Mouse (Mus musculus): ENCODE results near the gene Adk. TPM values are rescaled to one million over a fixed set of nuclear protein-coding genes. Genes with fewer than 3 reads are reported as not detected.

Adk gene
- total and polyA plus RNA-seq, 3 experiments, result 69.0 to 479 (median 102) TPM

DNA sequence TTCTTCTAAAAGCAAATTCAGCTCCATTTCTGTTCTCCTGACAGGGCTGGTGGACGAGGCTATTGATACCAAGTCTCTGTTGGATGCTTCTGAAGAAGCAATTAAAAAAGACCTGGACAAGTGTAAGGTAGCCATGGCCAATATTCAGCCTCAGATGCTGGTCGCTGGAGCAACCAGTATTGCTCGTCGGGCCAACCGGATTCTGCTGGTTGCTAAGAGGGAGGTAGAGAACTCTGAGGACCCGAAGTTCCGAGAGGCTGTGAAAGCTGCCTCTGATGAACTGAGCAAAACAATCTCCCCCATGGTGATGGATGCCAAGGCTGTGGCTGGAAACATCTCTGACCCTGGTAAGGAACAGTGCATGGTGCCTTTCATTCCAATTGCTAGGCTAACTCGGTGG is 31.9 kb upstream of the Adk start:
- no peak for TF ChIP-seq JUND (IDR thresholded peaks at IDR 0.05; ENCODE audit: low read depth, low read length)
- no peak for TF ChIP-seq GABPA (IDR thresholded peaks at IDR 0.05; ENCODE audit: low read depth, low read length)
- no peak for TF ChIP-seq MYC (IDR thresholded peaks at IDR 0.05; ENCODE audit: low read depth, low read length)
- no peak for TF ChIP-seq TCF12 (IDR thresholded peaks at IDR 0.05; ENCODE audit: low read depth, low read length)
- TF ChIP-seq CHD2 (IDR thresholded peaks at IDR 0.05; ENCODE audit: low read length), result no peak
- no peak for TF ChIP-seq NRF1 (IDR thresholded peaks at IDR 0.05; ENCODE audit: insufficient read depth, low read depth, low read length, poor library complexity, severe bottlenecking)
- TF ChIP-seq MYB (IDR thresholded peaks at IDR 0.05; ENCODE audit: low read depth, low read length), result no peak
- no peak for TF ChIP-seq ZKSCAN1 (IDR thresholded peaks at IDR 0.05; ENCODE audit: low read depth, low read length)
- no peak for TF ChIP-seq NELFE (IDR thresholded peaks at IDR 0.05; ENCODE audit: low read depth, low read length)
- Histone ChIP-seq H3K9ac (ENCODE audit: control insufficient read depth, low read depth, low read length, poor library complexity, severe bottlenecking) (no peak overlapping the region), H3K27ac (ENCODE audit: control insufficient read depth, low read depth, low read length) (no peak overlapping the region), H3K79me2 (ENCODE audit: control insufficient read depth, insufficient read depth, low read length, poor library complexity) (no peaks in the 10 kb centered on the region), H3K9me3 (replicated peaks; ENCODE audit: insufficient read depth, low read length) (no peaks in the 10 kb centered on the region), H3K4me3 (ENCODE audit: control insufficient read depth in 1 of 2, insufficient read depth in 1 of 2, low read depth in 2 of 2, low read length in 2 of 2) (no peak overlapping the region), H3K4me1 (ENCODE audit: control insufficient read depth in 1 of 2, insufficient read depth in 2 of 2, low read length in 2 of 2) (no peaks in the 10 kb centered on the region), H3K36me3 (ENCODE audit: control insufficient read depth in 1 of 2, insufficient read depth in 2 of 2, low read length in 2 of 2) (no peaks in the 10 kb centered on the region; a peak in 1 of 4 replicates), H3K27me3 (ENCODE audit: control insufficient read depth in 1 of 2, insufficient read depth in 2 of 2, low read length in 2 of 2) (no peaks in the 10 kb centered on the region)
- no peak for DNase-seq (ENCODE audit: low read depth, low spot score)

DNA sequence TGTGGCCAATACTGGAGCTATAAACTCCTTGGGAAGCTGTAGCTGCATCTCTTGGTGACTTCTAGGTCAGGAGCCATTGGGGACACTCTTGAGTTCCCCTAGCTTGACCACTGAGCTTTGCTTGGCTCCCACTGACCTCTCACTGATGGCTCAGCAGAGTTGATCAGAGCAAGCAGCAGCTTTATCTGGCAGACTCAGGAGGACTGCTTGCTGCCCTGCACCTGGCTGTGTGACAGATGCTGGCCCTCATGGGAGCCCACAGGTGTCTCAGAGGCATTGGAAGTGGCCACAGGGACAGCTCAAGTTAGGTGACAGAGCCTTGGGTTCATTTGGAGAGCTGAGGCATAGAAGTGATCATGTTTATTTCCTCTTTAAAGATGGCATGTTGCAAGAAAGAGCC is 24.8 kb upstream of the Adk start:
- H3K9me3 ChIP-seq (replicated peaks; ENCODE audit: insufficient read depth, low read length), result no peaks in the 10 kb centered on the region
- H3K79me2 ChIP-seq (ENCODE audit: control insufficient read depth, insufficient read depth, low read length, poor library complexity), result no peaks in the 10 kb centered on the region
- no peaks in the 10 kb centered on the region; a peak in 2 of 4 replicates for H3K36me3 ChIP-seq (ENCODE audit: control insufficient read depth in 1 of 2, insufficient read depth in 2 of 2, low read length in 2 of 2)
- no peak overlapping the region for H3K4me3 ChIP-seq (ENCODE audit: control insufficient read depth in 1 of 2, insufficient read depth in 1 of 2, low read depth in 2 of 2, low read length in 2 of 2)
- H3K27me3 ChIP-seq (ENCODE audit: control insufficient read depth in 1 of 2, insufficient read depth in 2 of 2, low read length in 2 of 2), result no peaks in the 10 kb centered on the region
- TF ChIP-seq ELF1 (IDR thresholded peaks at IDR 0.05; ENCODE audit: low read depth, low read length), result no peak
- TF ChIP-seq POLR2AphosphoS5 (IDR thresholded peaks at IDR 0.05; ENCODE audit: borderline replicate concordance, low read depth, low read length), result no peak
- no peak for TF ChIP-seq MAX (IDR thresholded peaks at IDR 0.05; ENCODE audit: low read length)
- no peak for TF ChIP-seq MXI1 (IDR thresholded peaks at IDR 0.05; ENCODE audit: low read depth, low read length)
- no peak for TF ChIP-seq MAFK (IDR thresholded peaks at IDR 0.05; ENCODE audit: borderline replicate concordance, low read depth, low read length)
- no peak for TF ChIP-seq JUND (IDR thresholded peaks at IDR 0.05; ENCODE audit: low read depth, low read length)
- TF ChIP-seq RAD21 (IDR thresholded peaks at IDR 0.05; ENCODE audit: low read depth, low read length), result no peak
- TF ChIP-seq MAZ (IDR thresholded peaks at IDR 0.05; ENCODE audit: low read depth, low read length), result no peak
- TF ChIP-seq ZNF384 (IDR thresholded peaks at IDR 0.05; ENCODE audit: low read depth, low read length), result no peak
- no peak for TF ChIP-seq ZKSCAN1 (IDR thresholded peaks at IDR 0.05; ENCODE audit: low read depth, low read length)
- no peak for TF ChIP-seq POLR2AphosphoS2 (IDR thresholded peaks at IDR 0.05; ENCODE audit: low read length)
- TF ChIP-seq HCFC1 (IDR thresholded peaks at IDR 0.05; ENCODE audit: low read depth, low read length), result no peak
- no peak for TF ChIP-seq POLR2A (IDR thresholded peaks at IDR 0.05; ENCODE audit: control insufficient read depth in 1 of 2, insufficient read depth in 1 of 2, low read depth in 1 of 2, low read length in 2 of 2, poor library complexity in 1 of 2)
- TF ChIP-seq ZC3H11A (IDR thresholded peaks at IDR 0.05; ENCODE audit: low read depth, low read length), result no peak
- TF ChIP-seq RCOR1 (IDR thresholded peaks at IDR 0.05; ENCODE audit: low read depth, low read length), result no peak
- DNase-seq (ENCODE audit: low read depth, low spot score), result no peak
- no peaks in the 10 kb centered on the region for H3K4me1 ChIP-seq (ENCODE audit: control insufficient read depth in 1 of 2, insufficient read depth in 2 of 2, low read length in 2 of 2)
- no peak overlapping the region for H3K27ac ChIP-seq (ENCODE audit: control insufficient read depth, low read depth, low read length)
- H3K9ac ChIP-seq (ENCODE audit: control insufficient read depth, low read depth, low read length, poor library complexity, severe bottlenecking), result no peak overlapping the region
